Mouse (Mus musculus) CD8-positive naive resting alpha-beta T cell, adult 2 months (primary cell): Measurements from ENCODE around the gene Clcn2.

Experiments used
- DNase-seq, 2 experiments: peaks; one replicate each; pipeline ENCODE4 v3.0.0; 2022; ENCODE audit warnings: low read depth in 2 of 2, low spot score in 2 of 2

Gene Clcn2

DNA sequence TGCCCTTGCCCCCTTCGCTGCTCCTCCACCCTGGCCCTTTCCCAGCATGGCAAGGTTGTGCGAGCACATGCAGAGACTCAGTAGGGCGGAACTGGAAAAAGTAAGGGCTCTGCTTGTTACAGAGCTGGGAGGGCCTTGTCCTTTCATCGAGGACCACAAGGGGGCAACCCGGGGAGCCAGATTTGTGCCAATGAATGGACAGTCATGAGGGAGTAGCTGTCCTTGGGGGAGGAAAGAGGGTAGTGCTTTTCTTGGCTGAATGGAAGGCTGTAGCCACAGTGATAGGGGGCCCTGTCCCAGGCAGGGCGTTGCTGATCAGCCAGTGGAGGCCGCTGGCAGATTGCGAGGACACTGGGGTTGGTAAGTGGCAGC lies 15.0 kb downstream of the Clcn2 start:
- DNase-seq: no peak

DNA sequence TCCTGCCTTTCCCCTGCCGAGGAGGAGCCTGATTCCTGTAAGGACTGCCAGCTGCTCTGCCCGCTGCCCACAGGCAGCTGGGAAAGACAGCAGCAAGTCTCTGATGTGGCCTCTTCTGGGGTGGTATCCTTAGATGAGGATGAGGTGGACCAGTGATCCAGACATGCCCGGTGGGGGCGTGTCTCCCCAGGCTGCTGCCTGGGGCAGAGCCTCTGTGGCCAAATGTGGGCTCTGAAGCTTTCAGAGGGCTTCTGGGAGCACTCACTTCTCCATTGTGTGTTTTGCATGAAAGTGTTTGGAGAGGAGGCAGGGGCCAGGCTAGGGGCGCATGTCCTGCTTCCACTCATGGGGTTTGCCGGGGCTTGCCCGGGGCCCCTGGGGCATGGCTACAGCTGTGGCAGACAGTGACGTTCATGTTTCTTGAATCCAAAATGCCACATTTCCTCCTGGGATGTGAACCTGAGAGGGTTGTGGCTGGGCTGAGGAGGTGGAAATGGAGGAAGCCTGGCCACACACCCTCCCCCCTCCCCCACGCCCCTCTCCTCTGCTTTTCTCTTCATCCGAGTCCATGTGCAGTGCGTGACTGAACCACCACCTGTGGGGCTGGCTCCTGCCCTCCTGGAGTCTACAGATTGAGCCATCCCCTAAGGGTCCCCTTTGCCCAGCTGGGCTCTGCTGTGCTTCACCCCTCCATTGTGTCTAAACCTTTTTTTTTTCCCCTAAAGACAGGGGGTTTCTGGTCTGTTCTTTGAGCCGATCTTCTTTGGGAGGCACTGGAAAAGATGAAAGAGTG lies 15.6 kb downstream of the Clcn2 start:
- no peak for DNase-seq

DNA sequence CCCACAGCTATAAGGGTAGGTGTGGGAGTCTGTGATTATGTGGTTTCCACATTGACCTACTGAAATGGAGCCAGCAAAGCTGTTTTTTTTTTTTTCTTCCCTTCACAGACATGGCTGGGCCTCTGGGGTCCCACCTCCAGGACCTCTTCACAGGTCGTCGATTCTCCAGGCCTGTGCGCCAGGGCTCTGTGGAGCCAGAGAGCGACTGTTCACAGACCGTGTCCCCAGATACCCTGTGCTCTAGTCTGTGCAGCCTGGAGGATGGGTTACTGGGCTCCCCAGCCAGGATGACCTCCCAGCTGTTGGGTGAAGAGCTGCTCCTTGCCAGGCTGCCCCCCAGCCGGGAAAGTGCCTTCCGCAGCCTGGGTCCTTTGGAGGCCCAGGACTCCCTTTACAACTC lies 16.2 kb downstream of the Clcn2 start:
- DNase-seq: no peak

DNA sequence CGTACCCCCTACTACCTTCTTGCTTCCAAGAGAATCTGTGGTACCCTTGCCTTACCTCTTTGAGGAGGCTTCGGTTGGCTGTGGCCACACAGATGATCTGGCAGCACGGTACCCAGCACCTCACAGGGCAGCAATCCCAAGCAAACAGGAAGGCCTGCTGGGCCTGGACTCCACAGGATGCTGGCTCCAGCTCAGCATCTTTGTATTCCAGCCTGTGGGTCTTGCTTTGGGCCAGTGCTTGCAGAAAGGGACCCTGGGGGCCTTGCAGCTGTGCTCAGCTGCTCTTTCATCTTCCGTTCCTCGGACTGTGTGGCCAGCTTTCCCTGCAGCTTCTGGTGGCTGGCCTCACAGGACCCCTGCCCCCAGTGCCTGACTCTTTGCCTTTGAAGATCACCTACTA lies 17.5 kb downstream of the Clcn2 start:
- no peak for DNase-seq

DNA sequence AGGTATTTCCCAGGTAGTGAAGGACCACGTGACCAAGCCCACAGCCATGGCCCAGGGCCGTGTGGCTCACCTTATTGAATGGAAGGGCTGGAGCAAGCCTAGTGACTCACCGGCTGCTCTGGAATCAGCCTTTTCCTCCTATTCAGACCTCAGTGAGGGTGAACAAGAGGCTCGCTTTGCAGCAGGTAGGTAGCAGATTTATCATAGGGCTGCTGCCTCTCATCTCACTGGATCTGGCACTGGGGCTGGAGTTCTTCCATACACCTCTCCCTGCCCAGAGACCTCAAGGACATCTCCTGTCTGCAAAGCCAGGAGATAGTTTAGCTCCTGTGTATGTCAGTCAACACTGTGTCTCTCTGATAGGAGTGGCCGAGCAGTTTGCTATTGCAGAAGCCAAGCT lies 18.3 kb downstream of the Clcn2 start:
- no peak for DNase-seq

DNA sequence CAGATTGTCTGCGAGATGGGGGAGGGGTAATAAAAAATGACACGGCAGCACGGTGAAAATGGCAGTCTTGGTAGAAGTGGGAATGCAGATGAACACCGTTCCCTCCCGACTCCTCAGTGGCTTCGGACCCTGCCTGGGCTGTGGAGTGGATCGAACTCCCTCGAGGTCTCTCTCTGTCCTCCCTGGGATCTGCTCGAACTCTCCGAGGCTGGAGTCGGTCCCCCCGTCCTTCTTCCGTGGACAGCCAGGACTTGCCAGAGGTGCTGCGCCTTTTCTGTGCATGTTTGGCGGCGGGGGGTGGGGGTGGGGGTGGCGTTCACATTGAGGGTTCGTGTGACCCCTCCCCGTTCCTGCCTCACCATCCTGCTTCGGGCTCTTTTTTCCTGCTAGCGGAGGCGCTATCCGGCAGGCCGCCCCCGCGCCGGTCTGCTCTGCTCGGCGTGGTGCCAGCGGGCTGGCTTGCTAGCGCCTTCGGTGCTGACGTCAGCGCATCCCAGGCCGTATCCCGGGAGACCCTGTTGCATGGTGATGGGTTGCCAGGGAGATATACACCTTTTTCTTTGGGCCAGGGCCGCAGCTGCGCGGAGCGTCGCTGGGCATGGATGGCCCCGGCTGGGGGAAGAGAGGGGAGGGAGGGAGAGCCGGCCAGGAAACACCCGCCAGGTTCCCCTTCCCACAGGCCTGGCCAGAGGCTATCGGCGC lies 21.8 kb downstream of the Clcn2 start:
- DNase-seq: no peak

DNA sequence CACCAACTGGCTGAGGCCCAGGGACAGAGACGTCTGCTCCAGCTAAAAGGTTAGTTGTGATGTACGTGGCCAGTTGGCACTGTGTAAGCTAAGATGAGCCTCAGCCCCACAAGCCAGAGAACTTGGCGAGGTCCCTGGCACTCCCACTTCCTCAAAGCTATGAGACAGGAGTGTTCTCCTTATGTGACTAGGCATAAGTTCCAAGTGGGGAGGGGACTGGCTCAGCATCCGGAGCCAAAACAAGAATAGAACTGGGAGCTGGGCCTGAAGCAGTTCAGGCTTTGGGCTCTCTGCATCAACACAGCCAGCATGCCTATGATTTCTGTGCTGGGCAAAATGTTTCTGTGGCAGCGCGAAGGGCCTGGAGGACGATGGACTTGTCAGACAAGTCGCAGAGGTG lies 22.8 kb downstream of the Clcn2 start:
- no peak for DNase-seq

DNA sequence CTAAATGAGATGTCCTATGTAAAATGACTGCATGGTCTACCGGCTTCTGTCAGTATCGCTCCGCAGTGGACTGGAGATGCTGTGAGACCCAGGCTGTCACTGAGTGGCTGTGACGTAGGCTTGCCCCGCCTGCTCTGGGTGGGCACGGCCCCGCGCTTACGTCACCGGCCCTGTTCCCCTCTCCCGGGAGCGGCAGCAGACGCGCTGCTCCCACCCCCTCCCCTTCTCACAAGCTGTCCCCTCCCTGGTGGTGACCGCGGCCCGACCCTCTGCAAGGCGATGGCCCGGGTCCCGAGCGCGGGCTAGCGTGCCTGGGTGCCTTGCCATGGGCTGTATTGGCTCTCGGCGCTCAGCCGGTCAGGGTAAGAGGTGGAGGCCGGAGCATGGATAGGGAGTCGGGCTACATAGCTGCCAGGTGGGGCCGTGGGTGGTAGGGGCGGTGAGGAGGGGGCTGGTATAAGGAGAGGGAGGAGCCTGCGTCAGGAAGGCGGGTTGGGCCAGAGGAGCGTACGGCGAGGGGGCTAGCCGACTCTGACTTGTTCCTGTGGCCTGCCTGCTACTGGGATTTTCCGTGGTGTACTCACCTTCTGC lies 24.3 kb downstream of the Clcn2 start, which contains the start of gene Fam131a:
Gene Fam131a, plus strand, starts transcription at position 131 of the 591 bp plus-strand sequence.
- DNase-seq: peak; percentile 37 to 58

DNA sequence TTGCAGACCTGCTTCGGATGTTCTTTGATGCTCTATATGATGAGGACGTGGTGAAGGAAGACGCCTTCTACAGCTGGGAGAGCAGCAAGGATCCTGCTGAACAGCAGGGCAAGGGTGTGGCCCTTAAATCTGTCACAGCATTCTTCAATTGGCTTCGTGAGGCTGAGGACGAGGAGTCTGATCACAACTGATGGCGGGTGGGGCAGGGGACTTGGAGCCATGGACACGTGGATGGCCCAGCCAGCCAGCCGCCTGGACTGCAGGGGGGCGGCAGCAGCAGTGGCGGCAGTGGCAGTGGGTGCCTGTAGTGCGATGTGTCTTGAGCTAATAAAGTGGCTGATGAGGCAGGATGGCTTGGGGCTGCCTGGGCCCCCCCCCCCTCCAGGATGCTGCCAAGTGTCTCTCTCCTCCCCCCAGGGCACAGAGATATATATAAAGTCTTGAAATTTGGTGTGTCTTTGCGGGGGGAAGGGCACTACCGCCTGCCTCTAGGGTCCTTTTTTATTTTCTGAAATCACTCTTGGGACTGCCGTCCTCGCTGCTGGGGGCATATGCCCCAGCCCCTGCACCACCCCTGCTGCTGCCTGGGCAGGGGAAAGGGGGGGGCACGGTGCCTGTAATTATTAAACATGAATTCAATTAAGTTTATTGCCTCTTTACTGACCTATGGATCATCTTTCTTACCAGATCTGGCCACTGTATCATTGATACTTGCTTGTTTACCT lies 25.1 kb downstream of the Clcn2 start:
- no peak for DNase-seq

DNA sequence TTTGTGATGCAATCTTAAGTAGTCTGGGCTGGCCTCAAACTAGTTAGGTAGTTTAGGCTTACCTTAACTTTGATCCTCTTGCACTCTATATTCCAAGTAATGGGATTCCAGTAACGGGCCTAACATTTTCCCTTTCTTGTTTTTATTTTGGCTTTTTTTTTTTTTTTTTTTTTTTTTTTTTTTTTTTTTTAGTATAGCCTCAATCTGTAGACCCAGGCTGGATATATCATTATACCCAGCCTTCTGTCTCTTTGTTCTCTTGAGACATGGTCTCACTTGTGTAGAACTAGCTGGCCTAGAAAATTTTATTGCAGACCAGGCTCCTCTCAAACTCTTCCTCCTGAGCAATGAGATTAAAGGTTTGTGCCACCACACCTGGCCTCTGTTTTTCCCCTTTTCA lies 25.9 kb downstream of the Clcn2 start:
- DNase-seq: no peak

DNA sequence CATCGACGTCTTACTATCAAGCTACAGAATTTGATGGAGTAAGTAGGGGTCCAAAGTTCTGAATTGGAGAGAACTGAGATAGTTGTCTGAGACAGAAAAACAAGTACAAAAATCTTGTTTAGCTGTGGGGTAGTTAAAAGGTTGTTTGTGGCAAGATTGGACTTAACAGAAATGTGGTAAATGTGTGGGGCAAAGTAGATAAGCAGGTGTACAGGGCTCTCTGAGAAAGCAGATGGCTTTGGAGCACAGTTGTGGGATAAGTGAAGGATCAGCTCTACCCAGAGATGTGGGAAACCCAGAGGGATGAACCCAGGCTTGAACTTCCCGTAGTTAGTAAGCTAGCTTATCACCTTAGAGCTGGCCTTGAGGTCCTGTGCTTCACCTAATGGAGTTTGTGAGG lies 26.8 kb downstream of the Clcn2 start:
- no peak for DNase-seq

DNA sequence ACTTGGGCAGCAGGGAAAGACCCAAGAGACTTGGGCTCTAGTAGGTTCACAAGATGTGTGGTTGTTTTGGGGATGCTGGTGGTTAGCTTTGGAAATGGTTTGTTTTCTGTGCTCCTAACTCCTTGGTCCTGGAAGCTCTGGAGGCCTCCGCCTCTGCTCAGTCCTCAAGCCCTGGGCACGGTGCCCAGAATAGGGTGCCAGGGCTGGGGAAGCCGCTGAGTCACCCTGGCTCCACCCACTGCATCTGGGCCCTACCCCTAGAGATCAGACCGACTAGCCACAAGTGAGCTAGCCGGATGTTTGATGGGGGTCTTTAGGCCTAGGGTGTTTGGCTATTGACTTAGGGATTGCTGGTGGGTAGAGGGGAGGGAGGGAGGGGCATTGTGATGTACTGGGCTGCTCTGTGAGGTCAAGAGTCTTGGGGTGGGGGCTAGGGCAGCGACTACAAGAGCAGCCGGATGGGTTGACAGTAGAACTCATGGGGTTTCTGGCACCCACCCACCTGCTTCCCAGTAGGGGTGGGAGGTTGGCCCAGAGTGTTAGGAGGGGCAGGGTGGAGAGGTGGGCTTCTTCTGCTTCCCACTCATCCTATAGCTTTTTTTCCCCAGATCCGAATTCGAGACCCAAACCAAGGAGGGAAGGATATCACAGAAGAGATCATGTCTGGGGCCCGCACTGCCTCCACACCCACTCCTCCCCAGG lies 39.4 kb downstream of the Clcn2 start:
- DNase-seq: no peak

DNA sequence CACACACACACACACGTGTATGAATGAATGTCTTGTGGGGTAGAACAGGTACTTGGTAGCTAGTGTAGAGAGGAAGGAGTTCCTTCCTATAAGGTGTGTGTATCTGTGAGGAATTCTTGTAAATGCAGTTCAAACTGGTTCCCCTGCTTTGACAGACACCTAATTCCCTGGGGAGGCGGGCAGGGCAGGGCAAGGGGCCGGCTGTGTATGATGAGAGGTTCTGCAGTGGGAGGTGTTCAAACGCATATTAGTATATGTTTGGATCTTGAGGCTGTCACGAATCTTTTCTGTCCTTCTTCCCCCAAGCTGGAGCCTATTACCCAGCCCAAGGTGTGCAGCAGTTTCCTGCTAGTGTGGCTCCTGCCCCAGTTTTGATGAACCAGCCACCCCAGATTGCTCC lies 40.2 kb downstream of the Clcn2 start:
- DNase-seq: no peak

DNA sequence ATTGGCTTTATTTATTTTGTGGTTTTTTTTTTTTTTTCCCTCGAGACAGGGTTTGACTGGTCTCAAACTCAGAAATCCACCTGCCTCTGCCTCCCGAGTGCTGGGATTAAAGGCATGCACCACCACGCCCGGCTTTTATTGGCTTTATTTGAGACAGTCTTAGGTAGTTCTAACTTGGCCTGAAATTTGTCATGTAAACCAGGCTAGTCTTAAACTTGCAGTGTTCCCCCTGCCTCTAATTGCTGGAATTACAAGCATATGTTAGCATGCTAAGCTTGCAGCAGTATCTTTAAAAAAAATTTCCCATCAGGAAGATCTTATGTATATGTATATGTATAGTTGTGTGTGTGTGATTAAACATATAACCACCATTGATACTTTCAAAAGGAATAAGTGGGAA lies 40.8 kb downstream of the Clcn2 start:
- DNase-seq: no peak

DNA sequence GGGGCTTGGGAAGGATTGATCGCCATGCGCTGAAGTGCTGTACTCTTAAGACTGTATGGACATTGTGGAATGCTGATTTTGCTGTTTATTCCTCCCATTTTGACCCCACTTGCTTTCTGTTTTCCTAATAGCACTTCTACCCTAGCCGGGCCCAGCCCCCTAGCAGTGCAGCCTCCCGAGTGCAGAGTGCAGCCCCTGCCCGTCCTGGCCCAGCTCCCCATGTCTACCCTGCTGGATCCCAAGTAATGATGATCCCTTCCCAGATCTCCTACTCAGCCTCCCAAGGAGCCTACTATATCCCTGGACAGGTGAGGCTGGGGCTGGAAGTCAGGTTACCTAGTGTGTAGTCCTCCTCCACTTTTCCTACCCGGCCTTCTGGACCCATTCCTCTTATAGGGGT lies 42.3 kb downstream of the Clcn2 start:
- DNase-seq: no peak

DNA sequence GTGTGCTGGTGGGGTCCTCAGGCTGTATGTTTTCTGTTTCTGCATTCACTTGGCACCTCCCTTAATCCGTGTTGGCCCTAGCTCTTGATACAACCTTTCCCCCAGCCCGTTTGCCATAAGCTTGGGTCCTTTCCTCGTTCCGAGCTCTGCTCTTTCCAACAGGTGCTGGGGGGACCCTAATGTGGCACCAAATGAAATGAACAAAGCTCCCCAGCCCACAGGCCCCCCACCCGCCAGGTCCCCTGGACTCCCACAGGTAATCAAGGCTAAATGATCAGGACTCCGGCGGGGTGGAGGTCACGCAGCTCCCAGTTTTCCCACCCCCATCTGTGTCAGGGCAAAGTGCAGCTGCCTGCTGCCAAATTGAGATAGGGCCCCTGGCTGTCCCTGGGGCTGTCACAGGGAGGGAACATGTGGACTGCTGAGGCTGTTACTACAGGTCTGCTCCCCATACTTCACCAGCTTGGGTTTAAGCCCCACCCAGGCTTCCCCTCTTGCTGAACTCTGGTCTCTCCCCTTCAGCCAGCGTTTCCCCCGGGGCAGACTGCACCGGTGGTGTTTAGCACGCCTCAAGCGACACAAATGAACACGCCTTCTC lies 43.7 kb downstream of the Clcn2 start:
- peak in 1 of 2 experiments; percentile 19 for DNase-seq

DNA sequence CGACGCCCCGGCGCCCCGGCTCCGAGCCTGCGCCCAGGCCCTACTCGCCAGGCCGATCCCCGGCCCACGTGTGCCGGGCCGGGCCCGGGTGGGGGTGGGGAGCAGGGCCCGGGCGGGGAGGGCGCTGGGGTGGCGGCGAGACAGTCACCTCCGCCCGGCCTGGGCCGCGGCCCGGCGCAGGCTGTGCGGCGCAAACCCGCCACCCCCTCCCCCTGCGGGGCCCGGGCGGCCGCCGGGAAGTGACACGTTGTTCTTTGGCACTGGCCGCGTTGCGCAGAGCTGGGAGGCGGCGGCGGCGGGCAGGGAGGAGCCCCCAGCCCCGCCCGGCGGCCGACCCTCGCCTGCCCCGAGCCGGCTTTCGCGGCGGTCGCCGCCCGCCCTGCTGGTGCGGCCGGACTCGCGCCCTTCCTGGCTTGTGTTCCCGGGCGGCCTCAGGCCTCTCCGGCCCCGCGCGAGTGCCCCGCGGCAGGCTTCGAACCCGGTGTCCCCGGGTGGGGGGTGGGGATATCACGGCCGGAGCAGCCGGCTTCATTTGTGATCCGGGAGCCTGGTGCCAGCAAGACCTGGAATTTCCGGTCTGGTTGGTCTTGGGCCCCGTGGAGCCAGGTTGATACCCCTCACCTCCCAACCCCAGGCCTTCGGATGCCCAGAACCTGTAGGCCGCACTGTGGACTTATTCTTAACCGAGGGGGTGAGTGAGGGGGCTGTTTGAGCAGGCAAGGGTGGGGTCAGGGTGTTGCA lies 44.4 kb downstream of the Clcn2 start:
- DNase-seq: peak; percentile 22 to 42

DNA sequence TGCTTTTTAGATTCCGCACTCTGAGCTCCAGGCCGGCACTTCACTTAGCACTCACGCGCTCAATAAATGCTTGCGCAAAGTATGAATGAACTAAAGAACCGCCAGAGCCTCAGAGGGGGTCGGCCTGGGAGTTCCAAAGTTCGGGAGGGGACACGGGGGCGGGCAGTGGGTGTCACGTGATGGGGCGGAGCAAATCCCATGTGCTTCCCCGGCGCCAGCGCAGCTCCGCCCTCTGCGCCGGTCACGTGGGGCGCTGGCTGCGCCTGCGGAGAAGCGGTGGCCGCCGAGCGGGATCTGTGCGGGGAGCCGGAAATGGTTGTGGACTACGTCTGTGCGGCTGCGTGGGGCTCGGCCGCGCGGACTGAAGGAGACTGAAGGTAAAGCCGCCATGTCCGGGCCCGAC lies 45.0 kb downstream of the Clcn2 start:
- peak; percentile 91 to 92 for DNase-seq

DNA sequence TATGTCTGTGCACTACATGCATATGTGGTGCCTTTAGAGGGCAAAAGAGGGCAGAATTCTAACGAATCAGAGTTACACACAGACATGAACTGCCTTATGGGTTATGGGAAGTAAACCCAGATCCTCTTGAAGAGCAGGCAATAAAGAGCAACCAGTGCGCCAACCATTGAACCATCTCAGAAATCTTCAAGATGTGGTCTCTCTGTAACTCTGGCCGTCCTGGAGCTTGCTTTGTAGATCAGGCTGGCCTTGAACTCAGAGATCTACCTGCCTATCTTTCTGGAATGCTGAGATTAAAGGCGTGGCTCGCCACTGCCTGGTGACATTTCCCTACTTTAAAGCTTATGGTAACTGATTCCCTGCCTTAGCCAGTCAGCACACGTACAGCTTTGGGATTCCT lies 45.7 kb downstream of the Clcn2 start:
- DNase-seq: no peak

DNA sequence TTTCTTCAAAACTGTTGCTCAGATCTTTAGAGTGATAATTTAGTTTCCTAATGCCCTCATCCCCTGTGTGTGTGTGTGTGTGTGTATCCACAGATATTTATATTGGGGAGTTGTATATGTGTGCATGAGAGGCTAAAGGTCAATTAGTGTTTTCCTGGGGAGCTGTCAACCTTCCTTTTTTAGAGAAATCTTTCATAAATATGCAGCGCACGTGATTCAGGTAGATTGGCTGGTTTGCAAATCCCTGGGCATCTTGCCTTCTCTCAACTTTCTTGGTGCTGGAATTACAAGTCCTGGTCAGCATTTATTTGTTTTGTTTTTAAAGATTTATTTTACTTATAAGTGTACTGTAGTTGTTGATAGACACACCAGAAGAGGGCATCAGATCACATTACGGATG lies 47.3 kb downstream of the Clcn2 start:
- DNase-seq: no peak
